Mouse (Mus musculus): ENCODE data around the gene Trpc4. TPM values are rescaled to one million over a fixed set of nuclear protein-coding genes. Genes with fewer than 3 reads are reported as not detected.
A peak's percentile ranks its signal among the peaks of the same experiment; 100 is the strongest.

Trpc4 gene
- polyA plus RNA-seq, 1 experiment from 2014 or later: 0.07 TPM

DNA sequence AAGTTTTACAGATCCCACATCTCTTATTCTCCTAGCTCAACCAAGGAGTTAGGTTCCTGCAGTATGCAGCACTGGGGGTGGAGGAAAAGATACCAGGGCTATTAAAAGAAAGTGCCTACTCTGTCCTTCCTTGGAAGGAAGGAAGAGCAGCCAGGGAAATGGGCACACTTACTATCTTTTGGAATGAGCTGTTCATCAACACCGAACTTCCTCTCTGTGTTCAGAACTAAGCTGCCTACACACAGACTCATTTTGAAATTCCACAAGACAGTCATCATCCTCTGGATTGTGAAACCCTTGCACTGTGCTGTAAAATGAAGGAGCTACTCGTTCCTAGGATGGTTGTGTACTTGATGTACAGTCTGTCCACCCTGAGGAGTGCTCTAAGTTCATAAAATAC, 90.6 kb downstream of the Trpc4 start:
- peak; percentile 9 for DNase-seq (ENCODE audit: low spot score)
- Histone ChIP-seq H3K9ac (replicated peaks; ENCODE audit: low read depth) (no peak overlapping the region), H3K27me3 (replicated peaks; ENCODE audit: insufficient read depth, low read length) (no peaks in the 10 kb centered on the region), H3K4me2 (replicated peaks; ENCODE audit: low read depth, low read length) (no peak overlapping the region), H3K27ac (ENCODE audit: low read length) (no peak overlapping the region), H3K9me3 (ENCODE audit: low read length) (no peaks in the 10 kb centered on the region), H3K4me1 (ENCODE audit: insufficient read depth, low read depth, low read length) (no peaks in the 10 kb centered on the region), H3K4me3 (ENCODE audit: low read depth, low read length) (no peak overlapping the region), H3K36me3 (ENCODE audit: insufficient read depth, low read length) (no peaks in the 10 kb centered on the region)
- ATAC-seq: no peak; the same call in 1 of the 2 replicates
- no peak for TF ChIP-seq EP300 (IDR thresholded peaks at IDR 0.05)
- TF ChIP-seq CTCF (IDR thresholded peaks at IDR 0.05): no peak
- WGBS: 39% methylated on average over 2 of the region's 2 CpGs

DNA sequence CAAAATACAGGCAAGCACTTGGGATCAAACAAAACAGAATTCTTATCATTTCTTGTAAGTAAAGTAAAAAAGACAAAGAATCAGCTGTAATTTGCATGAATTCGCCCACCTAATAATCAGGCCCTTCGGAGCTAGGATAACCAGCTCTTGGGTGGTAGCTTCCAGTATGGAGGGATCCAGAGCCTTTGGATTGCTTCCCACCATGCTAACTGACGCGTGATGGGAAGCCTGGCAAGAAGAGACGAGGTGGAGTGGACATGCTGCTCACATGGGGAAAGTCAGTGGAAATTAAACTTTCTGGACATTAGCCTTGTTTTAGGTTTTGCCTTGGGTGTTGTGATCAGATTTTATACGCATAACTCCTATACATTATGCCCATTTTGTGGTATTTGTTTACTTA, 93.5 kb downstream of the Trpc4 start:
- Histone ChIP-seq H3K9me3 (ENCODE audit: low read length) (no peaks in the 10 kb centered on the region), H3K4me3 (ENCODE audit: low read depth, low read length) (no peak overlapping the region), H3K4me1 (ENCODE audit: insufficient read depth, low read depth, low read length) (no peaks in the 10 kb centered on the region), H3K4me2 (replicated peaks; ENCODE audit: low read depth, low read length) (no peak overlapping the region), H3K27me3 (replicated peaks; ENCODE audit: insufficient read depth, low read length) (no peaks in the 10 kb centered on the region), H3K36me3 (ENCODE audit: insufficient read depth, low read length) (no peaks in the 10 kb centered on the region), H3K27ac (ENCODE audit: low read length) (no peak overlapping the region), H3K9ac (replicated peaks; ENCODE audit: low read depth) (no peak overlapping the region)
- WGBS: 86% methylated on average over 6 of the region's 6 CpGs
- DNase-seq (ENCODE audit: low spot score) (no peak), ATAC-seq (no peak)
- no peak for TF ChIP-seq CTCF (IDR thresholded peaks at IDR 0.05)
- TF ChIP-seq EP300 (IDR thresholded peaks at IDR 0.05): no peak

DNA sequence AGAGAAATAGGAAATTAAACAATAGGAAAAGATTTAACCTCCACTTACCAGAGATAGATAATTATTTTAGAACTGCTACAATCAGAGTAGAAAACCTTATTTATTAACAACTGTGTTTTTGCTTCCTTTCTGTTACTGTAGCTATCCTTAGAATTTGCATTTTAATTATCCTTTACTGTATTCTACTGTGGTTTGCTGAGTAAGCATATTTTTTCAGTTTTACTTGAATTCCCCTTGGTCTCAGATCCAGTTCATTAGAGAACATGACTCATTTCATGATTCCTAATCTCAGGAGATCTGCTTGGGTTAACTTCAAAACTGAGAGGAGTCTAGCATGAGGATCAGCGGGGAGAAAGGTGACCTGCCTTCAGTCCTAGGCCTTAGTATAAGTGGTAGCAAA, 111.1 kb downstream of the Trpc4 start:
- Histone ChIP-seq H3K4me3 (ENCODE audit: low read depth, low read length) (no peak overlapping the region), H3K9ac (replicated peaks; ENCODE audit: low read depth) (no peak overlapping the region), H3K4me2 (replicated peaks; ENCODE audit: low read depth, low read length) (no peak overlapping the region), H3K27me3 (replicated peaks; ENCODE audit: insufficient read depth, low read length) (no peaks in the 10 kb centered on the region), H3K4me1 (ENCODE audit: insufficient read depth, low read depth, low read length) (no peaks in the 10 kb centered on the region), H3K36me3 (ENCODE audit: insufficient read depth, low read length) (no peaks in the 10 kb centered on the region), H3K27ac (ENCODE audit: low read length) (no peak overlapping the region), H3K9me3 (ENCODE audit: low read length) (no peaks in the 10 kb centered on the region)
- ATAC-seq: no peak
- 100% methylated on average over 1 of the region's 1 CpGs for WGBS
- DNase-seq (ENCODE audit: low spot score): no peak
- TF ChIP-seq CTCF (IDR thresholded peaks at IDR 0.05): no peak
- TF ChIP-seq EP300 (IDR thresholded peaks at IDR 0.05): no peak

DNA sequence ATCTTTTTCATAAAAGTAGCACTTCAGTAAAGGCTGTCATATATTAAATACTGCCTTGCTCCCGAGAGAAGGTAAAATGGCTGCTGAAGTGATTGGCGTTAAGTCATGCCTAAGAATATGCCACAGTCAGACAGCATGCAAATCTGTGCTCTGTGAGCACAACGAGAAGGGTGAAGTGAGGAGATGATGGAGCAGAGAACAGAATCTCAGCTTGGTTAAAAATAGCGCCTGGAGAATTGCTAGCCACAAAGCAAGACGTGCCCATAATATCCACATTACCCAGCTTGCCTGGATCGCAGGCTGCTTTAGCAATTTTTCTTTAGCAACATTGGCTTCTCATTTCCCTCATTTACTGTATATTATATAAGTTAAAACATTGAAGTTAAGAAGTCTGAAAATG, 113.3 kb downstream of the Trpc4 start:
- H3K36me3 ChIP-seq (ENCODE audit: insufficient read depth, low read length): no peaks in the 10 kb centered on the region
- no peaks in the 10 kb centered on the region for H3K27me3 ChIP-seq (replicated peaks; ENCODE audit: insufficient read depth, low read length)
- no peak for TF ChIP-seq EP300 (IDR thresholded peaks at IDR 0.05)
- no peak for TF ChIP-seq CTCF (IDR thresholded peaks at IDR 0.05)
- WGBS: 79% methylated on average over 6 of the region's 6 CpGs
- DNase-seq (ENCODE audit: low spot score): no peak
- H3K9ac ChIP-seq (replicated peaks; ENCODE audit: low read depth): no peak overlapping the region
- no peak overlapping the region for H3K4me2 ChIP-seq (replicated peaks; ENCODE audit: low read depth, low read length)
- no peak overlapping the region for H3K27ac ChIP-seq (ENCODE audit: low read length)
- no peaks in the 10 kb centered on the region for H3K4me1 ChIP-seq (ENCODE audit: insufficient read depth, low read depth, low read length)
- no peaks in the 10 kb centered on the region for H3K9me3 ChIP-seq (ENCODE audit: low read length)
- no peak overlapping the region for H3K4me3 ChIP-seq (ENCODE audit: low read depth, low read length)
- no peak for ATAC-seq

DNA sequence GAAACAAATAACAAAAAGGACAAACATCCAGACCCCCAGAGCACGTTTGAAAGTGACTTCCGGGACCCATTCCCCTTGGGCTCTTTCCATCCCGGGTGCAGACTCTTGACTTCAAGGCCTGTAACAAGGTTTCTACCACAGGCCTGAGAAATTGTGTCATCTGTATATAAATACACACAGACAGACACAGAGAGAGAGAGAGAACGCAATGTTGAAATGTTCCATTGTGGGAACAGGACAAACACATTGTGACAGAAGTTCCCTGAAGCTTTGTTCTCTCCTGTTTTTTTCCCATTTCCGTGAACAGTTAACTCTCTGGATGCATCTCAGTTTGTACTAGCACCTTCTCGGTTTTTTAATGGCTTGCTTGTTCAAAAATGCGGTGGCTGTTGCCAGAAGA, 118.8 kb downstream of the Trpc4 start:
- H3K4me2 ChIP-seq (replicated peaks; ENCODE audit: low read depth, low read length): no peak overlapping the region
- no peaks in the 10 kb centered on the region for H3K9me3 ChIP-seq (ENCODE audit: low read length)
- no peaks in the 10 kb centered on the region for H3K36me3 ChIP-seq (ENCODE audit: insufficient read depth, low read length)
- no peak overlapping the region for H3K9ac ChIP-seq (replicated peaks; ENCODE audit: low read depth)
- DNase-seq (ENCODE audit: low spot score) (peak; percentile 50), ATAC-seq (no peak)
- WGBS: 45% methylated on average over 7 of the region's 7 CpGs
- no peaks in the 10 kb centered on the region for H3K27me3 ChIP-seq (replicated peaks; ENCODE audit: insufficient read depth, low read length)
- no peak overlapping the region for H3K4me3 ChIP-seq (ENCODE audit: low read depth, low read length)
- no peaks in the 10 kb centered on the region for H3K4me1 ChIP-seq (ENCODE audit: insufficient read depth, low read depth, low read length)
- no peak overlapping the region for H3K27ac ChIP-seq (ENCODE audit: low read length)
- TF ChIP-seq CTCF (IDR thresholded peaks at IDR 0.05): no peak
- 0 out of 2 replicates have a peak, but pooled peaks have one; percentile 45 for TF ChIP-seq EP300 (IDR thresholded peaks at IDR 0.05)

DNA sequence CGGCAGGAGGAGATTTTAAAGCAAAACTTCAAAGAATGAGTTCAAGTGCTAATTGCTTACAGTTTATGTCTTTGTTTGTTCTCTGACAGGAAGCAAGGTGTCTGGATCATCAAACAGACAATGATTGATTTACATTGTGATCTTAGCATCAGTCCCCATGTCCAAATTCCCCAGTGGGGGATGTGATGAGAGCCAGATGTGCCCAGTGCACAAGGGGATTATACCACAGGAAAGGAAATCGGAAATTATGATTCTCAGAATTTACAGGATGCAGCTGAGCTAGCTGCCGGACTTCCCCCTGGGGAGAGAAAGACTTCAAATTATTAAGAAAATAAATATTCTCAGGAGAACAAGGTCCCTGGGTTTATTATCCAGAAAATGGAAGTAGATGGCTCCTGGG, 133.9 kb downstream of the Trpc4 start:
- Histone ChIP-seq H3K4me3 (ENCODE audit: low read depth, low read length) (no peak overlapping the region), H3K36me3 (ENCODE audit: insufficient read depth, low read length) (no peaks in the 10 kb centered on the region), H3K4me1 (ENCODE audit: insufficient read depth, low read depth, low read length) (no peaks in the 10 kb centered on the region), H3K27ac (ENCODE audit: low read length) (no peak overlapping the region), H3K9ac (replicated peaks; ENCODE audit: low read depth) (no peak overlapping the region), H3K4me2 (replicated peaks; ENCODE audit: low read depth, low read length) (no peak overlapping the region), H3K9me3 (ENCODE audit: low read length) (no peaks in the 10 kb centered on the region), H3K27me3 (replicated peaks; ENCODE audit: insufficient read depth, low read length) (no peaks in the 10 kb centered on the region)
- ATAC-seq: no peak
- no peak for TF ChIP-seq CTCF (IDR thresholded peaks at IDR 0.05)
- no peak for TF ChIP-seq EP300 (IDR thresholded peaks at IDR 0.05)
- 32% methylated on average over 3 of the region's 3 CpGs for WGBS
- DNase-seq (ENCODE audit: low spot score): no peak

DNA sequence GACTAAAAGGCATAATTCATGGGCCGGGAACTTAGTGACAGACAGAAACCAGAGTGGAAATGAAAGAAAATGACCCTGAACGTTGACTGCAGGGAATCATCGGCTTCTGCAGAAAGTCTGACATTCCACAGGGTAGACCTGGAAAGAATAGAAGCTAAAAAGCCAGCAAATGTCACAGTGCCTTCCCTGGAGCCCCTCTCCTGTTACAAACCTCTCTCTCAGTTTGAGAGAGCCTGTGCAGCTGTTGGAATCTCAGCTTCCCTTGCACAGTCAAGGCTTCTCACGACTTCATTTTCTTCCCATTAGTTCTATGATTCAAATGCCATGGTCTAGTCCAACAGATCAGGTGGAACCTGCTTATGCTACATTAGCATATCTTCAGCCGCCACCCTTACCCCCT, 154.8 kb downstream of the Trpc4 start:
- no peak overlapping the region for H3K4me3 ChIP-seq (ENCODE audit: low read depth, low read length)
- TF ChIP-seq CTCF (IDR thresholded peaks at IDR 0.05): no peak
- no peak for TF ChIP-seq EP300 (IDR thresholded peaks at IDR 0.05)
- H3K36me3 ChIP-seq (ENCODE audit: insufficient read depth, low read length): no peaks in the 10 kb centered on the region
- no peaks in the 10 kb centered on the region for H3K4me1 ChIP-seq (ENCODE audit: insufficient read depth, low read depth, low read length)
- WGBS: 52% methylated on average over 5 of the region's 5 CpGs
- H3K27me3 ChIP-seq (replicated peaks; ENCODE audit: insufficient read depth, low read length): no peaks in the 10 kb centered on the region
- no peak overlapping the region for H3K9ac ChIP-seq (replicated peaks; ENCODE audit: low read depth)
- no peaks in the 10 kb centered on the region for H3K9me3 ChIP-seq (ENCODE audit: low read length)
- DNase-seq (ENCODE audit: low spot score): no peak
- no peak overlapping the region for H3K27ac ChIP-seq (ENCODE audit: low read length)
- no peak overlapping the region for H3K4me2 ChIP-seq (replicated peaks; ENCODE audit: low read depth, low read length)
- no peak for ATAC-seq

All from lung, postnatal 0 days (tissue).